Mouse (Mus musculus): ENCODE results near the gene Asphd1. TPM values are rescaled to one million over a fixed set of nuclear protein-coding genes. Genes with fewer than 3 reads are reported as not detected.

The Asphd1 gene
- polyA plus RNA-seq, 1 experiment from 2014 or later = not detected

- no peak overlapping the region for H3K9ac ChIP-seq (ENCODE audit: low read length)
- ATAC-seq (ENCODE audit: insufficient number of reproducible peaks, insufficient read depth, low FRiP score, low read depth) = no peak
- no peak overlapping the region for H3K27ac ChIP-seq (replicated peaks in 1 of 2; ENCODE audit: control insufficient read depth in 1 of 2, insufficient read depth in 1 of 2, low read depth in 2 of 2, low read length in 2 of 2)
- 6% methylated on average over 26 of the region's 26 CpGs for WGBS
- peak overlapping the region; percentile 95; the same call in 1 of the 2 replicates for H3K4me2 ChIP-seq (ENCODE audit: low read length)
- no peaks in the 10 kb centered on the region for H3K9me3 ChIP-seq (ENCODE audit: control insufficient read depth, low read length)
- H3K4me1 ChIP-seq (ENCODE audit: control insufficient read depth in 2 of 2, insufficient read depth in 2 of 2, low read length in 2 of 2) = peaks cover 4 to 9% of the 10 kb centered on the region in 2 experiments; a peak in 2 of 4 replicates
- H3K27me3 ChIP-seq (ENCODE audit: control insufficient read depth, insufficient read depth, low read length) = peaks cover 35% of the 10 kb centered on the region
- H3K4me3 ChIP-seq (ENCODE audit: control insufficient read depth in 1 of 2, insufficient read depth in 1 of 2, low read depth in 1 of 2, low read length in 2 of 2) = no peak overlapping the region
- H3K36me3 ChIP-seq (ENCODE audit: control insufficient read depth, insufficient read depth, low read length) = no peaks in the 10 kb centered on the region
These were observed 1.5 kb upstream of the Asphd1 start for GRCm38 (mm10) chr7:126950647-126951615.

GRCm38 (mm10) chr7:126949793-126950646 is 638 bp upstream of the Asphd1 start, which contains the start of gene Sez6l2:
TSS of gene Sez6l2 (plus strand) at chr7:126950563.
- Histone ChIP-seq H3K36me3 (ENCODE audit: control insufficient read depth, insufficient read depth, low read length) (0 out of 2 replicates have a peak, but pooled peaks cover 4% of the 10 kb centered on the region), H3K4me3 (ENCODE audit: control insufficient read depth in 1 of 2, insufficient read depth in 1 of 2, low read depth in 1 of 2, low read length in 2 of 2) (peak within 1 kb of the TSS; percentile 39 to 46), H3K9ac (ENCODE audit: low read length) (peak within 1 kb of the TSS; percentile 39; the same call in 1 of the 2 replicates), H3K4me2 (ENCODE audit: low read length) (peak within 1 kb of the TSS; percentile 95), H3K9me3 (ENCODE audit: control insufficient read depth, low read length) (no peaks in the 10 kb centered on the region), H3K4me1 (ENCODE audit: control insufficient read depth in 2 of 2, insufficient read depth in 2 of 2, low read length in 2 of 2) (peaks cover 4 to 9% of the 10 kb centered on the region in 2 experiments; a peak in 2 of 4 replicates), H3K27ac (replicated peaks in 1 of 2; ENCODE audit: control insufficient read depth in 1 of 2, insufficient read depth in 1 of 2, low read depth in 2 of 2, low read length in 2 of 2) (no peak within 1 kb of the TSS), H3K27me3 (ENCODE audit: control insufficient read depth, insufficient read depth, low read length) (peaks cover 35% of the 10 kb centered on the region)
- WGBS = under 1% methylated on average over 42 of the region's 42 CpGs
- peak; percentile 83 for ATAC-seq (ENCODE audit: insufficient number of reproducible peaks, insufficient read depth, low FRiP score, low read depth)

- no peak overlapping the region for H3K27ac ChIP-seq (replicated peaks in 1 of 2; ENCODE audit: control insufficient read depth in 1 of 2, insufficient read depth in 1 of 2, low read depth in 2 of 2, low read length in 2 of 2)
- ATAC-seq (ENCODE audit: insufficient number of reproducible peaks, insufficient read depth, low FRiP score, low read depth) = no peak
- H3K36me3 ChIP-seq (ENCODE audit: control insufficient read depth, insufficient read depth, low read length) = peaks cover 11% of the 10 kb centered on the region; the same call in 1 of the 2 replicates
- H3K4me3 ChIP-seq (ENCODE audit: control insufficient read depth in 1 of 2, insufficient read depth in 1 of 2, low read depth in 1 of 2, low read length in 2 of 2) = no peak overlapping the region
- H3K9me3 ChIP-seq (ENCODE audit: control insufficient read depth, low read length) = no peaks in the 10 kb centered on the region
- WGBS = 75% methylated on average over 10 of the region's 10 CpGs
- peaks cover 35% of the 10 kb centered on the region for H3K27me3 ChIP-seq (ENCODE audit: control insufficient read depth, insufficient read depth, low read length)
- no peak overlapping the region for H3K4me2 ChIP-seq (ENCODE audit: low read length)
- H3K9ac ChIP-seq (ENCODE audit: low read length) = no peak overlapping the region
- H3K4me1 ChIP-seq (ENCODE audit: control insufficient read depth in 2 of 2, insufficient read depth in 2 of 2, low read length in 2 of 2) = peaks cover 4 to 9% of the 10 kb centered on the region in 2 experiments; a peak in 2 of 4 replicates
These were observed 756 bp downstream of the Asphd1 start for GRCm38 (mm10) chr7:126948626-126949025.

- H3K4me3 ChIP-seq (ENCODE audit: control insufficient read depth in 1 of 2, insufficient read depth in 1 of 2, low read depth in 1 of 2, low read length in 2 of 2) = no peak overlapping the region
- peaks cover 16% of the 10 kb centered on the region for H3K27me3 ChIP-seq (ENCODE audit: control insufficient read depth, insufficient read depth, low read length)
- H3K4me1 ChIP-seq (ENCODE audit: control insufficient read depth in 2 of 2, insufficient read depth in 2 of 2, low read length in 2 of 2) = peaks cover 4 to 9% of the 10 kb centered on the region in 2 experiments; a peak in 2 of 4 replicates
- no peaks in the 10 kb centered on the region for H3K9me3 ChIP-seq (ENCODE audit: control insufficient read depth, low read length)
- no peak overlapping the region for H3K4me2 ChIP-seq (ENCODE audit: low read length)
- 60% methylated on average over 3 of the region's 3 CpGs for WGBS
- no peak overlapping the region for H3K27ac ChIP-seq (replicated peaks in 1 of 2; ENCODE audit: control insufficient read depth in 1 of 2, insufficient read depth in 1 of 2, low read depth in 2 of 2, low read length in 2 of 2)
- H3K36me3 ChIP-seq (ENCODE audit: control insufficient read depth, insufficient read depth, low read length) = peaks cover 14% of the 10 kb centered on the region; the same call in 1 of the 2 replicates
- no peak overlapping the region for H3K9ac ChIP-seq (ENCODE audit: low read length)
- no peak for ATAC-seq (ENCODE audit: insufficient number of reproducible peaks, insufficient read depth, low FRiP score, low read depth)
These were observed 2.9 kb downstream of the Asphd1 start for GRCm38 (mm10) chr7:126946530-126946929.

- Histone ChIP-seq H3K27ac (replicated peaks in 1 of 2; ENCODE audit: control insufficient read depth in 1 of 2, insufficient read depth in 1 of 2, low read depth in 2 of 2, low read length in 2 of 2) (no peak overlapping the region), H3K27me3 (ENCODE audit: control insufficient read depth, insufficient read depth, low read length) (no peaks in the 10 kb centered on the region), H3K4me3 (ENCODE audit: control insufficient read depth in 1 of 2, insufficient read depth in 1 of 2, low read depth in 1 of 2, low read length in 2 of 2) (no peak overlapping the region), H3K9ac (ENCODE audit: low read length) (no peak overlapping the region), H3K4me1 (ENCODE audit: control insufficient read depth in 2 of 2, insufficient read depth in 2 of 2, low read length in 2 of 2) (no peaks in the 10 kb centered on the region), H3K4me2 (ENCODE audit: low read length) (no peak overlapping the region), H3K36me3 (ENCODE audit: control insufficient read depth, insufficient read depth, low read length) (peaks cover 22% of the 10 kb centered on the region), H3K9me3 (ENCODE audit: control insufficient read depth, low read length) (no peaks in the 10 kb centered on the region)
- 73% methylated on average over 5 of the region's 5 CpGs for WGBS
- no peak for ATAC-seq (ENCODE audit: insufficient number of reproducible peaks, insufficient read depth, low FRiP score, low read depth)
These were observed 7.6 kb downstream of the Asphd1 start for GRCm38 (mm10) chr7:126941801-126942200.

GRCm38 (mm10) chr7:126941171-126941570 is 8.2 kb downstream of the Asphd1 start:
- Histone ChIP-seq H3K36me3 (ENCODE audit: control insufficient read depth, insufficient read depth, low read length) (peaks cover 29% of the 10 kb centered on the region), H3K4me2 (ENCODE audit: low read length) (no peak overlapping the region), H3K9me3 (ENCODE audit: control insufficient read depth, low read length) (no peaks in the 10 kb centered on the region), H3K27me3 (ENCODE audit: control insufficient read depth, insufficient read depth, low read length) (no peaks in the 10 kb centered on the region), H3K27ac (replicated peaks in 1 of 2; ENCODE audit: control insufficient read depth in 1 of 2, insufficient read depth in 1 of 2, low read depth in 2 of 2, low read length in 2 of 2) (no peak overlapping the region), H3K4me3 (ENCODE audit: control insufficient read depth in 1 of 2, insufficient read depth in 1 of 2, low read depth in 1 of 2, low read length in 2 of 2) (no peak overlapping the region), H3K4me1 (ENCODE audit: control insufficient read depth in 2 of 2, insufficient read depth in 2 of 2, low read length in 2 of 2) (no peaks in the 10 kb centered on the region), H3K9ac (ENCODE audit: low read length) (no peak overlapping the region)
- 50% methylated on average over 6 of the region's 6 CpGs for WGBS
- ATAC-seq (ENCODE audit: insufficient number of reproducible peaks, insufficient read depth, low FRiP score, low read depth) = no peak

GRCm38 (mm10) chr7:126932652-126933051 is 16.7 kb downstream of the Asphd1 start:
- H3K9me3 ChIP-seq (ENCODE audit: control insufficient read depth, low read length) = no peaks in the 10 kb centered on the region
- H3K9ac ChIP-seq (ENCODE audit: low read length) = no peak overlapping the region
- 75% methylated on average over 2 of the region's 2 CpGs for WGBS
- no peak overlapping the region for H3K4me3 ChIP-seq (ENCODE audit: control insufficient read depth in 1 of 2, insufficient read depth in 1 of 2, low read depth in 1 of 2, low read length in 2 of 2)
- ATAC-seq (ENCODE audit: insufficient number of reproducible peaks, insufficient read depth, low FRiP score, low read depth) = no peak
- no peaks in the 10 kb centered on the region for H3K27me3 ChIP-seq (ENCODE audit: control insufficient read depth, insufficient read depth, low read length)
- H3K4me2 ChIP-seq (ENCODE audit: low read length) = no peak overlapping the region
- peaks cover 3 to 6% of the 10 kb centered on the region in 2 experiments for H3K4me1 ChIP-seq (ENCODE audit: control insufficient read depth in 2 of 2, insufficient read depth in 2 of 2, low read length in 2 of 2)
- peaks cover 49% of the 10 kb centered on the region for H3K36me3 ChIP-seq (ENCODE audit: control insufficient read depth, insufficient read depth, low read length)
- no peak overlapping the region for H3K27ac ChIP-seq (replicated peaks in 1 of 2; ENCODE audit: control insufficient read depth in 1 of 2, insufficient read depth in 1 of 2, low read depth in 2 of 2, low read length in 2 of 2)

All from heart, embryonic 14.5 days (tissue).